Mouse (Mus musculus) lung, embryonic 15.5 days (tissue): ENCODE data around the gene Arhgef6. TPM values are rescaled to one million over a fixed set of nuclear protein-coding genes. Genes with fewer than 3 reads are reported as not detected.

Source experiments
- ATAC-seq: fragments of 200-750 bp; cut with Nextera tagmentation; 2 replicates; pipeline ENCODE4 v1.8.0; 2017; ENCODE audit warnings: moderate number of reproducible peaks, borderline replicate concordance; ENCODE audit not compliant: low FRiP score, low TSS enrichment; ENCODE audit errors: extremely low read depth
- H3K27ac ChIP-seq: fragments of 300-500 bp; sonication (generic); 2 replicates; pipeline ENCODE4 v1.5.1; 2015; ENCODE audit warnings: moderate library complexity, mild to moderate bottlenecking, inconsistent platforms
- H3K27me3 ChIP-seq: fragments of 300-500 bp; sonication (generic); 2 replicates; pipeline ENCODE4 v1.6.1; 2015; ENCODE audit warnings: inconsistent platforms
- H3K36me3 ChIP-seq: fragments of 300-500 bp; sonication (generic); 2 replicates; pipeline ENCODE4 v1.6.1; 2015; ENCODE audit warnings: inconsistent platforms
- H3K4me1 ChIP-seq: fragments of 300-500 bp; sonication (generic); 2 replicates; pipeline ENCODE4 v1.6.1; 2015; ENCODE audit warnings: inconsistent platforms
- H3K4me2 ChIP-seq: fragments of 300-500 bp; sonication (generic); 2 replicates; pipeline ENCODE4 v1.6.1; 2015; ENCODE audit warnings: inconsistent platforms, mild to moderate bottlenecking, moderate library complexity
- H3K4me3 ChIP-seq: fragments of 300-500 bp; sonication (generic); 2 replicates; pipeline ENCODE4 v1.5.1; 2015; ENCODE audit warnings: mild to moderate bottlenecking, inconsistent platforms
- H3K9ac ChIP-seq: fragments of 300-500 bp; sonication (generic); 2 replicates; pipeline ENCODE4 v1.6.1; 2015; ENCODE audit warnings: inconsistent platforms
- H3K9me3 ChIP-seq: fragments of 300-500 bp; sonication (generic); 2 replicates; pipeline ENCODE4 v1.6.1; 2016; ENCODE audit warnings: inconsistent platforms
- WGBS: fragments of 180-500 bp; shearing (Covaris S2); methylation state at CpG from one replicate; pipeline ENCODE4 v1.1.7; 2015; 5-methylcytosine and 5-hydroxymethylcytosine counted together
- polyA plus RNA-seq: library from polyadenylated mRNA; unstranded; fragments of >200 nt; fragmentation: Nextera tagmentation; extraction: Ambion mirVana; gene quantifications from 2 replicates; pipeline ENCODE4 v1.2.1, GENCODE M21; 2015

Gene Arhgef6
- polyA plus RNA-seq, 1 experiment from 2014 or later, result 20.6 TPM

- no peak overlapping the region for H3K9ac ChIP-seq
- 89% methylated on average over 2 of the region's 2 CpGs for WGBS
- H3K27ac ChIP-seq, result no peak overlapping the region
- H3K4me1 ChIP-seq, result no peaks in the 10 kb centered on the region
- no peaks in the 10 kb centered on the region for H3K36me3 ChIP-seq
- no peaks in the 10 kb centered on the region for H3K9me3 ChIP-seq
- no peaks in the 10 kb centered on the region for H3K27me3 ChIP-seq
- ATAC-seq, result no peak
- no peak overlapping the region for H3K4me3 ChIP-seq
- no peak overlapping the region for H3K4me2 ChIP-seq
Observed at GRCm38 (mm10) chrX:57182470-57182869, 156.1 kb downstream of the Arhgef6 start.

Other genes starting within 250 kb of the Arhgef6 start
- not detected in 2 replicates for gene Cd40lg, start 126.6 kb downstream of the Arhgef6 start, polyA plus RNA-seq
- 138 TPM in 2 replicates for gene Rbmx, start 54.3 kb upstream of the Arhgef6 start, polyA plus RNA-seq
- gene Gm364, start 70.4 kb upstream of the Arhgef6 start, polyA plus RNA-seq, result not detected in 2 replicates
- gene Gpr101, start 165.0 kb upstream of the Arhgef6 start, polyA plus RNA-seq, result not detected in 2 replicates